Mouse (Mus musculus) G1E (cell line): ENCODE results near the gene Ptgir.

Source experiments
- CTCF ChIP-seq: IDR thresholded peaks from 2 replicates; pipeline ENCODE4 v1.5.1; 2012; ENCODE audit warnings: low read depth, low read length, inconsistent platforms, mixed read lengths
- GATA1 ChIP-seq: IDR thresholded peaks from 2 replicates; pipeline ENCODE4 v1.6.1; 2012; ENCODE audit warnings: borderline replicate concordance, low read length, inconsistent platforms, mixed read lengths

DNA sequence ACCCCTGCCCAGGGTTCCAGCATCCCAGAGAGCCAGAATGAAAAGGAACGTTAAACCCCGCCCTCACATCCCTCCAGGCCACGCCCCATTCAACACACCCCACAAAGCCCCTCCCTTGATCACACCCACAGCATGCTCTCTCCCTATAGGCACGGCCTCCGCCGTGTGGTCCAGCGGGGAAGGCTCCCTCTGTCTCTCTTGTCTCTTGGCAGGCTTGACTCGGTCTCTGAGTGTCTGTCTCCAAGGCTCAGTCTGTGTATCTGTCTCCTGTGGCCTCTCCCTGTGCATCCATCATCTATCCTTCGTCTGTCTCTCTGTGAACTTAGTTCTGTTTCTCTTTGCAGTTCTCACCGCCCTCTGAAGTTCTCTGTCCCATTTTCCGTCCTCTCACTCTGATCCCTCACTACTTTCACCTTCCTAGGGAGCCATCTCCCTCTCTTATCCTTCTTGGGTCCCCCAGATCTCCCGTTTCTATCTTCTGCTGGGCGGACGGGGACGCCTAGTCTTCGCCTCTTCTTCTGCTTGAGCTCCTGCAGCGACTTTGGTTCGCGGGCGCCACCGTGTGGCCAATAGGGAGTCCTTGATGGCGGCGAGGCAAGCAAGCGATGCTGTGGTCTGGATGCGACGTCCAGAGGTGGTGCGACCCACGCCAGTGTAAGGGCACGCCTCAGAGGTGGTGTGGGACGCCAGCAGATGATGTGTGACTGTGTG is 14.5 kb upstream of the Ptgir start, which contains the start of gene Gng8:
- peak; percentile 78 for TF ChIP-seq CTCF
- no peak for TF ChIP-seq GATA1
